Mouse (Mus musculus) monocyte, adult 5-6 weeks (primary cell): Measurements from ENCODE around the gene Sh3bgrl. TPM values are rescaled to one million over a fixed set of nuclear protein-coding genes. Genes with fewer than 3 reads are reported as not detected.

Experiments used
- ATAC-seq: fragments of 153-309, 156-312 bp; replicated peaks from 2 replicates; pipeline ENCODE4 v1.8.0; 2017; ENCODE audit warnings: mild to moderate bottlenecking; ENCODE audit not compliant: low TSS enrichment, insufficient number of reproducible peaks, severe bottlenecking, poor library complexity, low FRiP score
- total RNA-seq: library from RNA; stranded (forward); fragments of 200-1000, 200-491, 200-594 nt; gene quantifications from 3 replicates; pipeline ENCODE4 v1.2.3, GENCODE M21; 2017

Gene Sh3bgrl
- total RNA-seq, 1 experiment from 2014 or later: 278 TPM

GRCm38 (mm10) chrX:109196468-109196867 lies 101.3 kb downstream of the Sh3bgrl start, which contains the start of gene Gm6377:
Gm6377 (plus strand) TSS chrX:109196756.
- peak; percentile 94 for ATAC-seq

DNA sequence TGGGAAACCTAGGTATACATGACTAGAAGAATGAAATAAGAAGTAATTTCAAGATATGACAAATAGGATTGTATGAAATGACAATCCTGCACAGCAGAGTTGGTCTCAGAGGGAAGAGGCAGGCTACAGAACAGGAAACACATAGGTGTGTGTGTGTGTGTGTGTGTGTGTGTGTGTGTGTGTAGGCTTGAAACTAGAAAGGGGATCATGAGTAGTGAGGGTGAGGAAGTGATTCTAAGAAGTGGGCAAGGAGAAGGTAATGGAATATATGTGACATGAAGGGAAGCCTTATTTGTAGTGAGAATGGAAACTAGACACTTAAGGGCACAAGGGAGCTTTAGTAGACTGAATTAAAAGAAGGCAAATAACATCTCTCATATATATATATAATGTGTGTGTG lies 112.7 kb downstream of the Sh3bgrl start:
- ATAC-seq: no peak

DNA sequence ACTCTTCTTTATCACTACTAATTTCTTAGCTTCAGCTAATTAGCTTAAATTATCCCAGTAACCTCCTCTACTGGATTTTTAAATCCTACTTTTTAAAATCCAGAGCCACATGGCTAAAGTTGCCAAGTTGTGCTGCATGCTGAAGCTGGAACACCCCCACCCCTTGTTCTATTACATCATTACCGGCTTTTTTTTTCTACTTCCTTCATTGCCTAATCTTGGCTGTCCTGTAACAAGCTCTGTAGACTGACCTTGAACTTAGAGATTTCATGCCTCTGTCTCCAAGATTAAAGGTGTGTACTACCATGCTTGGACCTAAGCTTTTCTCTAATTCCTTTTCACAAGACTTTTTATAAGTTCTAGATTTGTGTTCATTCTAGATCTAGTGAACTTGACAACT lies 133.6 kb downstream of the Sh3bgrl start:
- no peak for ATAC-seq

GRCm38 (mm10) chrX:109235383-109236036 lies 140.3 kb downstream of the Sh3bgrl start:
- no peak for ATAC-seq

DNA sequence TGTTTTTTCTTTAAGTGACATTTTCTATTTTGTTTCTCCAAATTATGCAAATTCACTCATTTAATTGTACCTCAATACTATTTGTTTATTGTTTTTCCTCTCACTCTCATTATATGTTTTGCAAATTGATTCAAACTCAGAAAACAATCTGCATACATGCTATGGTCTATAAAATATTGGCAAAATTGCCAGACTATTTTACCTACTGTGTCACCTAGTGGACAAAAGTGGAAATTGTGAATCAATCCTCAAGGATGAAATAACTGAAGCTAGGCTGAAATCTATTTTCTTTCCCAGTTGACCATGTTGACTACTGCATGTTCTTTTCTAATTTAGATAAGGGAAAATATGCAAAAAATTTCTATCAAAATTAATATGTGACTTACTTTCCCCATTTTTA lies 143.0 kb downstream of the Sh3bgrl start:
- ATAC-seq: no peak

Other genes starting within 250 kb of the Sh3bgrl start
- gene Hmgn5, start 82.0 kb upstream of the Sh3bgrl start, total RNA-seq: 9.6 to 24.6 TPM (median 20.2 TPM) in 3 replicates
- 139 to 170 TPM (median 165 TPM) in 3 replicates for gene Gm6377, start 101.4 kb downstream of the Sh3bgrl start, total RNA-seq